Mouse (Mus musculus) heart, adult 2 months (tissue): ENCODE results near the gene Ppfibp2. TPM values are rescaled to one million over a fixed set of nuclear protein-coding genes. Genes with fewer than 3 reads are reported as not detected.

ENCODE experiments used
- DNase-seq, 2 experiments: peaks; one replicate each; pipeline ENCODE4 v3.0.0; 2021
- H3K27ac ChIP-seq: fragments of 200-600 bp; 2 replicates; pipeline ENCODE4 v1.8.1; 2022
- H3K27me3 ChIP-seq: fragments of 200-500 bp; 2 replicates; pipeline ENCODE4 v1.6.1; 2012; ENCODE audit warnings: mild to moderate bottlenecking, low read length, inconsistent platforms, mixed read lengths; ENCODE audit not compliant: control insufficient read depth, insufficient read depth
- H3K36me3 ChIP-seq: fragments of 200-500 bp; 2 replicates; pipeline ENCODE4 v1.6.1; 2012; ENCODE audit warnings: low read length, inconsistent platforms; ENCODE audit not compliant: control insufficient read depth, insufficient read depth
- H3K4me1 ChIP-seq: fragments of 200-500 bp; 2 replicates; pipeline ENCODE4 v1.6.1; 2011; ENCODE audit warnings: low read length; ENCODE audit not compliant: control insufficient read depth, insufficient read depth
- H3K4me3 ChIP-seq: fragments of 200-600 bp; 2 replicates; pipeline ENCODE4 v1.8.1; 2022
- H3K79me2 ChIP-seq: fragments of 200-500 bp; replicated peaks from 2 replicates; pipeline ENCODE4 v1.6.1; 2012; ENCODE audit warnings: mild to moderate bottlenecking, inconsistent platforms, low read length, moderate library complexity, mixed read lengths; ENCODE audit not compliant: control insufficient read depth, insufficient read depth
- H3K9ac ChIP-seq: fragments of 200-500 bp; 2 replicates; pipeline ENCODE4 v1.6.1; 2012; ENCODE audit warnings: low read depth, mild to moderate bottlenecking, control low read depth, inconsistent platforms, low read length, mixed read lengths
- CTCF ChIP-seq: fragments of 200-600 bp; IDR thresholded peaks from 2 replicates; pipeline ENCODE4 v1.8.1; 2022; ENCODE audit warnings: antibody characterized with exemption, mild to moderate bottlenecking, moderate library complexity
- EP300 ChIP-seq: fragments of 200-500 bp; IDR thresholded peaks from 2 replicates; pipeline ENCODE4 v1.6.1; 2011; ENCODE audit warnings: low read depth, low read length, control low read depth; ENCODE audit not compliant: insufficient read depth
- POLR2A ChIP-seq: fragments of 200-500 bp; IDR thresholded peaks from 2 replicates; pipeline ENCODE4 v1.6.1; 2011; ENCODE audit warnings: mild to moderate bottlenecking, low read depth, low read length, control low read depth; ENCODE audit not compliant: insufficient read depth
- WGBS: fragments of 180-500 bp; shearing (Covaris S2); methylation state at CpG from one replicate; pipeline ENCODE4 v1.1.7; 2018; 5-methylcytosine and 5-hydroxymethylcytosine counted together
- intact Hi-C: fragments of 180-260 bp; cut with DNase I; formaldehyde crosslinking; loops from one replicate; pipeline ENCODE4 v1.15.1; 2025
- polyA plus RNA-seq: library from polyadenylated mRNA; depleted of rRNA; stranded (reverse); fragments of >200 nt; gene quantifications from 2 replicates; pipeline ENCODE4 v1.2.3, GENCODE M21; 2012; rRNA removed
- total RNA-seq, 2 experiments: library from RNA; stranded (reverse); gene quantifications; 2 replicates each; pipeline ENCODE4 v1.2.3; 2021

Gene Ppfibp2
- total and polyA plus RNA-seq, 3 experiments, result 17.4 to 20.1 (median 19.9) TPM

- H3K9ac ChIP-seq, result no peak within 1 kb of the TSS
- H3K79me2 ChIP-seq, result no peaks in the 10 kb centered on the region
- 18% methylated on average over 23 of the region's 23 CpGs for WGBS
- intact Hi-C loops, result no loop called here
- H3K27me3 ChIP-seq, result no peaks in the 10 kb centered on the region
- no peaks in the 10 kb centered on the region for H3K4me1 ChIP-seq
- TF ChIP-seq POLR2A, result no peak
- TF ChIP-seq EP300, result no peak
- no peak for TF ChIP-seq CTCF
- no peak within 1 kb of the TSS for H3K4me3 ChIP-seq
- no peak within 1 kb of the TSS for H3K27ac ChIP-seq
- H3K36me3 ChIP-seq, result no peaks in the 10 kb centered on the region
- DNase-seq, result peak in 1 of 2 experiments; percentile 16
Observed at GRCm38 (mm10) chr7:107757308-107758151, 162.5 kb downstream of the Ppfibp2 start, which contains the start of gene Cyb5r2. Gene Cyb5r2, minus strand, starts transcription at chr7:107758032.

GRCm38 (mm10) chr7:107770812-107771211, 175.8 kb downstream of the Ppfibp2 start:
- no peaks in the 10 kb centered on the region for H3K79me2 ChIP-seq
- DNase-seq, result no peak
- H3K27ac ChIP-seq, result no peak overlapping the region
- no peak overlapping the region for H3K9ac ChIP-seq
- WGBS, result 54% methylated on average over 6 of the region's 6 CpGs
- no peak for TF ChIP-seq EP300
- TF ChIP-seq POLR2A, result no peak
- TF ChIP-seq CTCF, result no peak
- no peak overlapping the region for H3K4me3 ChIP-seq
- H3K36me3 ChIP-seq, result no peaks in the 10 kb centered on the region
- H3K4me1 ChIP-seq, result no peaks in the 10 kb centered on the region
- intact Hi-C loops, result no loop called here
- H3K27me3 ChIP-seq, result no peaks in the 10 kb centered on the region

GRCm38 (mm10) chr7:107778216-107778615, 183.2 kb downstream of the Ppfibp2 start:
- TF ChIP-seq CTCF (no peak), EP300 (no peak), POLR2A (no peak)
- no peak overlapping the region for H3K4me3 ChIP-seq
- no peaks in the 10 kb centered on the region for H3K4me1 ChIP-seq
- no peaks in the 10 kb centered on the region for H3K27me3 ChIP-seq
- intact Hi-C loops, result loop anchor here (2.0 kb wide), 1 partner anchor 29 kb away; no protein-coding TSS in a partner anchor
- no peak for DNase-seq
- 40% methylated on average over 1 of the region's 1 CpGs for WGBS
- no peak overlapping the region for H3K27ac ChIP-seq
- no peak overlapping the region for H3K9ac ChIP-seq
- no peaks in the 10 kb centered on the region for H3K79me2 ChIP-seq
- H3K36me3 ChIP-seq, result no peaks in the 10 kb centered on the region

GRCm38 (mm10) chr7:107779611-107780010, 184.6 kb downstream of the Ppfibp2 start:
- intact Hi-C loops, result loop anchor here (2.0 kb wide), 1 partner anchor 31 kb away; no protein-coding TSS in a partner anchor
- WGBS, result 42% methylated on average over 4 of the region's 4 CpGs
- Histone ChIP-seq H3K36me3 (no peaks in the 10 kb centered on the region), H3K79me2 (no peaks in the 10 kb centered on the region), H3K27me3 (no peaks in the 10 kb centered on the region), H3K9ac (no peak overlapping the region), H3K4me1 (no peaks in the 10 kb centered on the region), H3K27ac (no peak overlapping the region), H3K4me3 (no peak overlapping the region)
- TF ChIP-seq EP300, result no peak
- no peak for TF ChIP-seq POLR2A
- peak; percentile 83 for TF ChIP-seq CTCF
- no peak for DNase-seq

GRCm38 (mm10) chr7:107787977-107788620, 193.1 kb downstream of the Ppfibp2 start:
- intact Hi-C loops, result no loop called here
- Histone ChIP-seq H3K36me3 (no peaks in the 10 kb centered on the region), H3K27me3 (no peaks in the 10 kb centered on the region), H3K4me1 (no peaks in the 10 kb centered on the region), H3K4me3 (no peak overlapping the region), H3K79me2 (no peaks in the 10 kb centered on the region), H3K27ac (no peak overlapping the region), H3K9ac (no peak overlapping the region)
- no peak for DNase-seq
- TF ChIP-seq CTCF (peak; percentile 78), EP300 (no peak)
- 54% methylated on average over 3 of the region's 3 CpGs for WGBS

- no peak overlapping the region for H3K4me3 ChIP-seq
- DNase-seq, result no peak
- WGBS, result 70% methylated on average over 2 of the region's 2 CpGs
- H3K4me1 ChIP-seq, result no peaks in the 10 kb centered on the region
- intact Hi-C loops, result no loop called here
- no peak overlapping the region for H3K9ac ChIP-seq
- TF ChIP-seq EP300 (no peak), CTCF (no peak), POLR2A (no peak)
- no peaks in the 10 kb centered on the region for H3K79me2 ChIP-seq
- H3K36me3 ChIP-seq, result no peaks in the 10 kb centered on the region
- H3K27me3 ChIP-seq, result no peaks in the 10 kb centered on the region
- no peak overlapping the region for H3K27ac ChIP-seq
Observed at GRCm38 (mm10) chr7:107796500-107796899, 201.5 kb downstream of the Ppfibp2 start.

Other genes starting within 250 kb of the Ppfibp2 start
- gene Syt9, start 224.5 kb upstream of the Ppfibp2 start, total RNA-seq, result not detected
- 0.09 TPM in 1 of 2 replicates, not detected in the other for gene Syt9, start 224.5 kb upstream of the Ppfibp2 start, polyA plus RNA-seq
- 1 to 10 TPM; 4.0 to 4.6 TPM for gene Olfml1, start 27.8 kb upstream of the Ppfibp2 start, total RNA-seq
- gene Olfml1, start 27.8 kb upstream of the Ppfibp2 start, polyA plus RNA-seq, result 4.1 and 6.9 TPM in 2 replicates
- gene 5330417H12Rik, start 30.0 kb downstream of the Ppfibp2 start, total RNA-seq, result not detected
- gene 5330417H12Rik, start 30.0 kb downstream of the Ppfibp2 start, polyA plus RNA-seq, result not detected in 2 replicates
- gene Cyb5r2, start 162.8 kb downstream of the Ppfibp2 start, total RNA-seq, result not detected
- gene Cyb5r2, start 162.8 kb downstream of the Ppfibp2 start, polyA plus RNA-seq, result 0.08 TPM in 1 of 2 replicates, not detected in the other
- gene Ovch2, start 206.0 kb downstream of the Ppfibp2 start, total RNA-seq, result not detected
- gene Ovch2, start 206.0 kb downstream of the Ppfibp2 start, polyA plus RNA-seq, result not detected in 2 replicates
- gene Olfr467, start 217.1 kb downstream of the Ppfibp2 start, total RNA-seq, result not detected
- gene Olfr467, start 217.1 kb downstream of the Ppfibp2 start, polyA plus RNA-seq, result not detected in 2 replicates
- gene Olfr469, start 230.3 kb downstream of the Ppfibp2 start, total RNA-seq, result not detected
- gene Olfr469, start 230.3 kb downstream of the Ppfibp2 start, polyA plus RNA-seq, result not detected in 2 replicates